Mouse (Mus musculus): ENCODE data around the gene Edc4.
A peak's percentile ranks its signal among the peaks of the same experiment; 100 is the strongest.

Edc4 gene

DNA sequence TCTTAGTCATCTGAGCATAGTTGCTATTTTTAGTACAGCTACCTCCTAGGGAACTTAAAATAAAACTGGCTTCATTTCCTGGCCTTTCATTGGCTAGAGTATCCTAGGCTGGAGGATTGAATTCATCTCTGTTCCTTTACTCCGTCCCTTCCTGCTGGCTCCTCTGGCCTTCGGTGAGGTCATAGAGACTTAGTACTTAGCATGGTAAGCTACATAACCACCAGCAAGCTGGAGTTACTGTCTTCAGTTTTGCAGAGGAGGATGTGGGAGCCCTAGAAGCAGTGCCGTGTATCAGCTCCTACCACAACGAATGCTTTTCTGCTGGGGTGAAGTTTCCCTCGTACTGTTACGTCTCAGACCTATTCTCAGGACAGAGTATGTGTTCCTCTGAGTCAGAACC lies 6.4 kb upstream of the Edc4 start:
- no peak for DNase-seq (ENCODE audit: low spot score)

DNA sequence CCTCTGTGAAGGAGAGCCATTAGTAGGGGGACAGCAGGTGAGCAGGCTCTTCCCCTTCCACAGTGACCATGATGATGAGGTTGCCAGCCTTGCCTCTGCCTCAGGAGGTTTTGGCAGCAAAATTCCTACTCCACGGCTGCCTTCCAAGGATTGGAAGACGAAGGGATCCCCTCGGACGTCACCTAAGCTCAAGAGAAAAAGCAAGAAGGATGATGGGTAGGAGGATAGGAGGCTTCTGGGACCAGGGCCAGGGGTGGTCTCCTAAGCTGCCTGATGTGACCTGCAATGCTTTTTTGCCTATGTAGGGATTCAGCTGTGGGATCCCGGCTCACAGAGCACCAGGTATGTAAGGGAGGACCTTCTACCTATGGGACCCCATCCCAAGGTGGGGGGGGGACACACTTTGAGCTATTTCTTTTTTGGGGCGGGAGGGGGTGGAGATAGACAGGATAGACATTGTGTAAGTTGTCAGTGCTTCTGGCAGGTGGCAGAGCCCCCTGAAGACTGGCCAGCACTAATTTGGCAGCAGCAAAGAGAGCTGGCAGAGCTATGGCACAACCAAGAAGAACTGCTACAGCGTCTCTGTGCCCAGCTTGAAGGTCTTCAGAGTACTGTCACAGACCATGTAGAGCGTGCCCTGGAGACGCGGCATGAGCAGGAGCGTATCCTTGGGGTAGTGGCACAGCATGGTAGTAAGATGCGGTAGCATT lies 9.2 kb downstream of the Edc4 start:
- DNase-seq (ENCODE audit: low spot score): no peak

DNA sequence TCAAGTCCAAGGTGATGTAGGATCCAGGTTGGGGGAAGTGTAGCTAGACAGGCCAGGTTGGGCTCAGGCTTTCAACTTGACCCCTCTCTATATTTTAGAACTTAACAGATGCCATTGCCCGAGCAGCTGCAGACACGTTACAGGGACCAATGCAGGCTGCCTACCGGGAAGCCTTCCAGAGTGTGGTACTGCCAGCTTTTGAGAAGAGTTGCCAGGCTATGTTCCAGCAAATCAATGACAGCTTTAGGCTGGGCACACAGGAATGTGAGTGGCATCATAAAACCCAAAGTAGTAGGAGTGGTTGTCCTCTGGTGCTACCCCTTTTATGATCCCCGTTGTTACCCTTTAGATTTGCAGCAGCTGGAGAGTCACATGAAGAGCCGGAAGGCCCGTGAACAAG lies 10.2 kb downstream of the Edc4 start:
- no peak for DNase-seq (ENCODE audit: low spot score)

DNA sequence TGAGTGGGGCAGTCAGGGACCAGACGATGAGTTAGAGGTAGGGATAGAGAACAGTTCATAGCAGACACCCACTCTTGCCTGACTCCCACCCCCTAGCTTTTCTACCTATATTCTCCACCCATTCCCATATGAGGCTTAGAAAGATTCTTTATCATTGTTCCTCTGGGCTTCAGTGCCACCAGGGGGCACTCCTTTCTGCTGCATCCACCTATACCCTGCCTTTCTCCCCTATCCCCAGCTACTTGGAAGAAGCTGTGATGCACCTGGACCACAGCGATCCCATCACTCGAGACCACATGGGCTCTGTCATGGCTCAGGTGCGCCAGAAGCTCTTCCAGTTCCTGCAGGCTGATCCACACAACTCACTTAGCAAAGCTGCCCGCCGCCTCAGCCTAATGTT lies 11.8 kb downstream of the Edc4 start:
- peak; percentile 16 for DNase-seq (ENCODE audit: low spot score)

DNA sequence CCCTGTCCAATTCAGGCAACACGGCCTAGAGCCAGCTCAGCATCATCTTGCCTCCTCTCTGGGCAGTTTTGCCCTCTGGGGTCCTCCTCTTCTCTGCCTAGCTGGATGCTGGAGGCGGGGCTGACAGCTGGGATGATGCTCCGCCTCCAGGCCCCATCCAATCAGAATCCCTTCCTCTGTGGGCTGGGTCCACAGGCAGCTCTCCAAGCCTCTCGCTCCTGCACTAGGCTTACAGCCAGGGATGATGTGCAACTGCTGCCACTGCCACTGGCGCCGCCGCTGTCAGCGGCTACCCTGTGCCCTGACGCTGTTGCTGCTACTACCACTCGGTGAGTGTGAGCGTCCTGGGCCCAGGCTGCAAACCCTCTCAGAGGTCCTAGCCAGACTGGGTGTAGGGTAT lies 12.7 kb downstream of the Edc4 start, which contains the start of gene Nrn1l:
TSS of gene Nrn1l (plus strand) at position 229 of the 400 bp plus-strand sequence.
- peak; percentile 70 for DNase-seq (ENCODE audit: low spot score)

DNA sequence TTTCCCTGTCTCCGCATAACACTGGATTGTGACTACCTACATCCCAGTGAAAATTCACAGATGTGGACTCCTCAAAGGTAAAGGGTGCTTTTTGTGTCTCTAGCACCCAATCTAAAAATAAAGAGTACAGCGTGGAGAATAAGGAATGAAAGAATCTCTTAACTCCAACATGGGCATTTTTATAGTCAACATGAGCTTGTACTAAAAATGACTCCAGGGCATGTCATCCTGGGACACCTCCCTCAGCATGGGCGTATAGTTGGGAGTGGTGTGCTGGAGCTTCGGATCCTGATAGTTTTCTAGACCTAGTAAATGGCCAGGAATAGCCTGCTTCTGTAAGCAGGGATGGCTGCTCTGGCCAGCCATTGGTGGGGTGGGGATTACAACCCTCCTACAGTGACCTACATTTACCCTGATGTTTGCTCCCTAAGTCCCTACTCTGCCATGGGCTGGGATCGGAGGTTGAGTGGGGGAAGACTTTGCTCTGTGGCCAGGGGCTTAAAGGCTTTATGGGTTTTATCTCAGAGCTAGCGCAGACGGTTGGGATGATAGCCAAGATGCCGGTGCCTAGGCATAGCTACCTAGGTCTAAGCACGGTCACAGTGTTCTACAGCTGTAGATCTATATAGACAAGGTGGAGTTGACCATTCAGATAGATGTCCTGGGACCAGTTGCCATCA lies 17.3 kb downstream of the Edc4 start:
- no peak for DNase-seq (ENCODE audit: low spot score)

DNA sequence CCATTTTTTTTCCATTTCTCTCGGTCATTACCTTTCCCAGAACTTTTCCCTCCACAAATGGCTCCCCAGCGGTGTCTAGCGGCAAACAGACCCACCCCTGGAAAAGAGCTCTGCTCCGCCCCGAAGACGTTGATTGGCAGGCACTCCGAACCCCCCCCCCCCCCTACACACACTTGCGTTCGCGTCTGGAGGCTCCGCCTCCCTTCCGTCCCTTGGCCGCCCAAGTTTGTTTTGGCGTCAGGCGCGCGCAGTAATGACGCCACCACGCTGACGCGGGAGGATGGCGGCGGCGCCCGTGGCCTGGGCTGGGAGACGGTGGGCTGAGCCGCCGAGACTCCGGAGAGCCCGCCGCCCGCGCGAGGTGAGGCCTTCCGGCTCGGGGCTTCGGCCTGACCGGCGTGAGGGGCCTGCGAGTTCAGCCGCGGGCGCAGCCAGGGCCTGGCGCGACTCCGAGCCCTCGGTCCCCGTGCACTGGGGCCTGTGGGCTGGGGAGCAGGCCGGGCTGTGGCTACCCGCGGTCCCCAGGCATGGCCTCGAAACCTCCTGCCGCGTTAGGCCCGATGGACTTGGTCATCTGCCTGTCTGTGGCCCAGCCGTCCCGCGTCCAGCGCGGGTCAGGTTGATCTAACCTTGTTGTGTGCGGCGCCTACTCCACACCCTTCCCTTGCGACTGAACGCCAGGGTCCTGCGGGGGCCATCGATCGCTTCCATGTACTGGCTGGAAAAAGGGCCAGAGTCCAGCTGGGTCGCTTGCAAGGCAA lies 19.7 kb downstream of the Edc4 start, which contains the start of gene Pskh1:
TSS of gene Pskh1 (plus strand) at position 262 of the 761 bp plus-strand sequence.
- peak; percentile 92 for DNase-seq (ENCODE audit: low spot score)

DNA sequence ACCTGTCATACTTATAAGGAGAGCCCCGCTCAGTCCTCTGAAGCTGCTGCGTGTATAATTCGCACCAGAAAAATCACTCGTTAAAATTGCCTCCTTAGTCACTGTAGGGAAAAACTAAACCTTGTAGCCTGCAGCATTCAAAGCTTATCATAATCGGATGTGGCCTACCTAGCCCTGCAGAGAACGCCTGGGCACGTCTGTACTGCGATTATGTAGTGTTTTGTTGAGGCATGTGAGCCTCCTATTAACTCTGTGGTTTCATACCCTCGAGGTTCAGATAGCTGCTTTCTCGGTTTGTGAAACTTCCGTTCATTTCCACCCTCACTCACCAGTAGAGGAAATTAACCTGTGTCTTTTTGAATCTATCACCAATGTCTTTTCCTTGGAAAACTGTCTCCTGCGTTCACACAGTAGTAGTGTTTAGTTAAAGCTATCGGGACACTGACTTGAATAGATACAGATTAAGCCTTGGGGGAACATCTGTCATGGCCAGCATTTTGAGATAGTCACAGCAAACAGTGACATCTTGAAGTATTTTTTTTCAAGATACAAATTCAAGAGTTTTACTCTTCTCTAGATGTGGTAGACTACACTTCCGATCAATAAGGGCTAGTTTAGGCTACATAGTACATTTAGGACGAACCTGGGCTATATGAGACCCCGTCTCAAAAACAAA lies 20.4 kb downstream of the Edc4 start:
- DNase-seq (ENCODE audit: low spot score): no peak

DNA sequence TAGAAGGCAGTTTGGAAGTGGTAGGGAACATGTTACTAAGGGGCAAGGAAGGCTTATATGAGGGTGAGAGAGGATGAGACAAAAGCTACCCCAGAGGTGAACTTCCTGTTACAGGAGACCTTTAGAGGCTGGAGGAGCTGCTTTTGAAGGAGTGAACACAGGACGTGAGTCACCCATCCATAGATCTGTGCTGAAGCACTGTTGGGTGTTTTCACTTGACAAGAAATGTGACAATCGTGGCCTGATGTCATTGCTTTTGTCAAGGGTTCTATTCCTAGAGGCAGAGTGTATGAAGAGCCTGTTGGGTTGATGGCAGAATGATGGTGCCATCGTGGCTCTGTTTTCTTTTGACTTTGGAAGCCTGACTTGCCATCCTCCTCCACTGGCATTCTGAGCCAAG lies 38.7 kb downstream of the Edc4 start:
- no peak for DNase-seq (ENCODE audit: low spot score)

DNA sequence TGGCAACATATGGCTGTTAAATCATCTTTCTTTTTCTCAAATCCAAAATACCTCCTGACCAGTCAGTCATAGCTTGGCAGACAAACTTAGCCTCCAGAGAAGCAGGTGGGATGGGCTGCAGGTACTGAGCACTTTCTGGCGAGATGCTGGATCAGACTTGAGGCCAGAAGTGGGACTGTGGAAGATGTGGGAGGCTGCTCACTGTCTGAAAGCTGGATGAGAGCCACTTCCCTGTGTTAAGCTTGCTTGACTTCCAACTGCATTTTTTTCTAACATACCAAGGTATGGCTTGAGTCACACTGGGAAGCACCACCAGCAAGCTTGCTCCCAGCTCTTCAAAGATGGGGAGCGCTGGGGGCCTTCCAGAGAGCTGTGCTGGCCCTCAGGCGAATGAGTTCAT lies 44.4 kb downstream of the Edc4 start:
- DNase-seq (ENCODE audit: low spot score): no peak

DNA sequence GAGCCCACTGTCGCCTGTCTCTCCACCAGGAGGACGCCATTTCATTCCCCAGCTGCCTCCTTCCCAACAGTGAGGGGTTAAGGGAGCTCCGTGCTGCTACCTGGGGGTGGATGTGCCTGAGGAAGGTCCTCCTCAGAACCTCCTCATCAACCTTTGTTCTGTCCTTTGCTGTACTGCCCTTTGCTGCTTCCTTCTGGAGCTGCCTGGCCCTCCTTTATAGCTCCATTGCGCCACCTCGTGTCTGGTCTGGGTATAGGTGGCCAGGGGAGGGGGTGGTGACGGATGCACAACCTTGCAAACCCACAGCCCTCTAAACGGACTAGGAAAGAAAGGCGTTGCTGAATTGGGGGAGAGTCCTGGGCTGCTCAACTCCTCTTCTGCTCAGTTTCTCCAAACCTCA lies 49.9 kb downstream of the Edc4 start:
- peak; percentile 86 for DNase-seq (ENCODE audit: low spot score)

DNA sequence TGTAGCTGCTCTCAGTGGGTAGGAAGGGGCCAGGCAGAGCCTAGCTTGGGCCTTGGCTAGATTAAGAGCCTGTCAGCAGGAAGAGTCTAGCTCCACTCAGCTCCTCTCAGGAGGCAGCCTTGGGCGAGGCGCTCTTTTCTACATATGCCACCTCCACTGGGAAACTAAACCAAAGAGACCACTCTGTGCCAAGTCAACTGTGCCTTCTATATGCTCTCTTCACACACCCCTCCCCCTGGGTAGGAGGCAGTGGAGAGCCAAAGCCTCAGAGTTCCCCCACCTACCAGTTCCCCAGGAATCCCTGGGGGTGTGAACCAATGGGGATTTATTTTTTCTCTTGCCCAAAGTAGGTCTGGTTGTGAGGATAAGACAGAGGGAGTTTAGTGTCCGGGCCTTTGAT lies 50.6 kb downstream of the Edc4 start:
- no peak for DNase-seq (ENCODE audit: low spot score)

DNA sequence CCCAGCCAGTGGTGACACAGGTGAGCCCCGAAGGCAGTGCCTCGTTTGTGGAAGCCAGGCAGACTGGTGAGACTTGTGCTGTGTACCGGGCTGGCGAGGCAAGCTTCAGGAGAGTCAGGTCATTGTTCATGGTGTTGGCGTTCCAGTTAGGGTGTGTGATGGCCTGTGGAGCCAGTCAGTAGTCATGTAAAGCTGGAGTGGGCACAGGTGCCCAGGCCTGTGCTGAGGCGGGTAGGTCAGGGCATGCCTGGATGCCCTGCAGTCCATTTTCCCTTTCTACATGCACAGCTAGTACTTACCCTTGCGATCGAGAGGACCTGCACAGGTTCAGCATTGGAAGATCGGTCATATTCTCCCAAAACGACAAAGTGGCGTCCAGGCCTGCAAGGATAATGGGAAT lies 51.8 kb downstream of the Edc4 start:
- DNase-seq (ENCODE audit: low spot score): no peak

DNA sequence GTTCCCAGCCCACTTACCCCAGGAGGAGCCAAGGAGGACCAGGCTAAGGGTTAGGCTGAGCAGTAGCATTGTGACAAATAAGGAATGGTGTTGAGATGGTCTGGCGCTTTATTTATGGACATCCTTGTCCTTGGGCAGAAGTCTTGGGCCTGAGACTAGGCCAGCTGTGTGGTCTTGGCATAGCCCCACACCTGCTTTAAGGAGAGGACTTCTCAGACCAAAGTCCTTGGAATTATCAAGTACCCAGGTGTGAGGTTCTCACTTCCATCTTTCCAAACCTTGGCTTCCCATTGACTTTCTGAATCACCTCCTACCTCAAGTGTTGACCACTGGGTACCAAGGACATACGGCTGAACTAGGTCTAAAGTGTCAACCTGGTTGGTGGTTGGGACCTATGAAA lies 53.1 kb downstream of the Edc4 start, which contains the start of gene Ctrl:
TSS of gene Ctrl (minus strand) at position 101 of the 400 bp plus-strand sequence.
- no peak for DNase-seq (ENCODE audit: low spot score)

DNA sequence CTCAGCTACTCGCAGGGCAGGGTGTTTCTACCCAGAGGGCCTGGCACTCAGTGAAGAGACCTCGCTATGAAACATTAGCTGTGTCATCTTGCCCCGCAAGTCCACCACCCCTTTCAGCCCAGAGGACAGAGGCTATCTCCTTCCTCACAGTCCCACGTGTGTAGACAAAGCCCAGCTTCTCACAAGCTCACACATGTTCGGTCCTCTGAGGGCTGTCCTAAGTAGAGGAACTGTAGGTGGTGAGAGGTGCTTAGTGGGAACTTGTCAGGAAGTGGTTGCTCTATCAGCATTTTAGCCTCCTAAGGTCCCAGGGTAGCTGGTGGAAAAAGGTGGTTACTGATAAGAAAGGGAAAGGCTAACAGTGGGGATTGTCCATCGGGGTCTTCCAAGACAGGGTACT lies 54.4 kb downstream of the Edc4 start:
- no peak for DNase-seq (ENCODE audit: low spot score)

DNA sequence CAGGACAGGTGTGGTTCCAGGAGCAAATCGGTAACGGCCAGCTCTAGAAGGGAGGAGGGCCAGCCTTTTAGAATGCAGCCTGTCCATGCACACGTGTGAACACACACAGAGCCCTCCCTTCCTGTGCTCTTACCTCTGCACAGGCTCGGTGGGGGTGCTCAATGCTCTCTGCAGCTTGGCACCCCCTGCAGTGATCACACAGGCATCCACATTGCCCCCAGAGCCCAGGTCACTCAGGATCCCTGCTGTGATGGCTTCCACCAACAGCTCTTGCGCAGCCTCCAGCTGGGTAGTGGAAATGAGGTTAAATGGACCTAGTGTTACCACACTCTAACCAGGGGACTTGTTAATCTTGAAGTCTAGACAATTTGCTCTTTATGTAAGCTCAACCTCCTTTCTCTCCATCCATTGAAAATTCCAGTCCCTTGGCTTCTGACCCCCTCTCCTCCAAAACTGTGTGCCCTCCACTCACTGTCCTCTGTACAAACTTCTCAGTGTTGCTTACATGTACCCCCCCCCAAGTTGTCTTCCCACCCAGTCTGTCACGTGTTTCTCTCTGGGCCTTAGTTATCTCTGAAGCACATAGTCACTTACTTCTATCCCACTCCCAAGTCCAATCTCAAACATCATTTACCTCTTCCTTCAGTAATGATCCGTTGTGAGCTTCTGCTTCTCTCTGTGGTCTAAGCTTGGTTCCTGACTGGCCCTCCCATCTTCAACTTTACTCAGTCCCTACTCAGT lies 55.4 kb downstream of the Edc4 start:
- no peak for DNase-seq (ENCODE audit: low spot score)

DNA sequence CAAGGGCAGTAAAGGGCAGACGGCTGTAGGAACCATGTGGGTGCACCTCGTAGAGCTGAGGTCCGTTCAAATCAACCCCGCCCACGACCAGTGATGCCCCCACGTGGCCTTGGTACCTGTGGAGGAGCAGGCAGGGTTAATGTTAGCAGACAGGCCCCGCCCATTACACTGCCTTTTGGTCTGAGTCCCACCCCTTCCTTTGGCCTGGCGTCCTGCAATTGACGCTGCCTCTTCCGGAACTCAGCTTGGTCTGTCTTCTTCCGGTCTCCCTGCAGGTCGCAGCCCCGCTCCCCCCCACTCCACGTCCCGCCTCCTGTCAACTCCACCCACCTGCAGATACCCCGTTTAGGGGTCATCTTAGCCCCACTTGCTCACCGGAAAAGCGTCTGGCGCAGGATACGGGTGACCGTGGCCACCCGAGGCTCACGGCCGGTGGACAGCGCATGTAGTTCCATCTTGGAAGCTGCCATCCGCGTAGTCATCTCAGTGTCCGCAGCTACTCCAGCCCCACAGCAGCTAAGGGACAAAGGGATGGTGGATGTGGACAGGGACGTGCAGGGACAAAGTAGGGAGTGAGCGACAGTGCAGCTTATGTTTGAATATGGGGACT lies 56.3 kb downstream of the Edc4 start:
- DNase-seq (ENCODE audit: low spot score): peak; percentile 88

DNA sequence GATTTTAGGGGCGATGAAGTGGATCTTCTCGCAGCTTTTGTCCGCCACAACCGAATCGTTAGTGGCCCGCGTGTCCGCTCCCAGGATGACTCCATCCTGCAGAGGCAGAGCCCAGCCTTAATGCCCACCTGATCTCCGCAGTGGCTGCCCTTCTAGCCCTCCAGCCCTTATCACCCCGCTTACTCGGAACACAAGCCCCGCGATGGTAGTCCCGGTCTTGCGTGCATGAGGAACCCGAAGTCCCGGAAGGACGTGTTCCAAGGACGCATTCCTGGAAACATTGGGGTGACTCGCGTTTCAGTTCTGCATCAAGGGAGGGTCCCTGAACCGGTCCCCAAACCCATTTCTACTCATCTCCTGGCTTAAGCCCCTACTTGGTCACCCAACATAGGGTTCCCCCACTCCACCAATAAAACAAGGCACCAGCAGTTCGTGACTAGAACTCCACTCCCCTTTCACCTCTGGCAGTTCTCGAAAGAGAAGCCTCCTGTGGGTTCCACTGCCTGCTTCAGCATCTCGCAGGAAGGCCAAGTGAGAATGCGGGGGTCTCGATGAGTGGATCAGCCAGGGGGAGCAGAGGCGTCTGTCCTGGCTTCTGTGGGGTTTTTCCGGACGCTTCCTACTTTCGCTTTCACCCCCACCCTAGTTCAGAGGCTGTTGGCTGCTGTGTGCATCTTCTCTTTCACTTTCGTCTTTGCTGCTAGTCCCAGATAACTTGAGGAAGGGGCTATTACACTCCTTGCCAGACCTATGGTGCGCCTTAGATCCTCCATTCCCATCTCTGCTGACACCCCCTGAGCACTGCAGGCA lies 57.0 kb downstream of the Edc4 start:
- peak; percentile 30 for DNase-seq (ENCODE audit: low spot score)

DNA sequence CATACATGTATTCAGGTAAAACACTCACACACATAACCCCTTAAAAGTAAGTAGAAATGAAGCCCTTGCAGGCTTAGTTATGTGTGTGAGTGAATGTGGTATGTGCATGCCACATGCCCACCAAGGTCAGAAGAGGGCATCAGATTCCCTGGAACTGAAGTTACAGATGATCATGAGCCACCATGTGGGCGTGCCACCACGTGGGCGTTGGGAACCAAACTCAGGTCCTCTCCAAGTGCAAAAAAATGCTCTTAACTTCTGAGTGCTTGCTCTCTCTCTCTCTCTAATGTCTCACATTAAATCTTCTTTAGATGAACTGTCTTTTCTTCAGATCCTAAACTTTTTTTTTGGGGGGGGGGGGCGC lies 57.6 kb downstream of the Edc4 start, which contains the start of gene Psmb10:
TSS of gene Psmb10 (minus strand) at position 139 of the 364 bp plus-strand sequence.
- DNase-seq (ENCODE audit: low spot score): no peak

DNA sequence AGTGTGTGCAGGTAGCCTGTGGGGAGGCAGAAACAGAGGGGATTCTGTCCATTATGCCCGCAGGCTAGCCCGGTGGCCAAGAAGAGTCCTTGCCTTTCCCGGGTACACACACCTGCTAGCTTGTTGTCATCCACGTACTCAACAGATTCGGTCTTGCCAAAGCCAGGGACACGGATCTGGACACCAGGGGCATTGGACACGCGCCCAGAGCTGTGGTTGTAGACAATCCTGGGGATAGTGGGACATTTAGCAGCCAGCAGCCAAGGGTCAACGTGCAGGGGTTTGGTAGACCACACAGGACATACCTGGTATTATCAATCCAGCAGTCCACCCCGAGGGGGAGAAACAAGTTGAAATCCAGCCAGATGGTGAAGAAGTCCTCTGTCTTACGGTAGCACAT lies 61.3 kb downstream of the Edc4 start:
- no peak for DNase-seq (ENCODE audit: low spot score)

Measured in urinary bladder, postnatal 14 days (tissue).